Comparison of ENCODE assay signal across 8 mouse cellular contexts in genomic region chr11:113865627-113866026, GRCm38 (mm10).
DNase-seq lines count a peak whose midpoint lies in the region.

No protein-coding gene starts in this region.

- no peak overlapping the region for H3K4me3 ChIP-seq in midbrain, embryonic 10.5 days

- peak; percentile 73 for DNase-seq in WW6 (ENCODE audit: low read depth, low spot score)
- peak; percentile 85 to 86 for DNase-seq in cerebellum, postnatal 36 days
- DNase-seq in frontal cortex, postnatal 36 days (ENCODE audit: low spot score in 2 of 2), result peak; percentile 81 to 85
- DNase-seq in induced T-regulatory cell, adult 2 months (ENCODE audit: low read depth), result peak; percentile 71
- peak; percentile 69 to 88 for DNase-seq in left cerebral cortex, postnatal 10 days (ENCODE audit: extremely low spot score in 1 of 2, low spot score in 2 of 2)
- DNase-seq in midbrain, embryonic 10.5 days (ENCODE audit: low spot score), result peak; percentile 91
- peak; percentile 96 for DNase-seq in right cerebral cortex, postnatal 4 days
- DNase-seq in yolk sac, embryonic 10.5 days (ENCODE audit: low spot score), result peak; percentile 80

- peaks cover 10% of the 10 kb centered on the region; the same call in 1 of the 2 replicates for H3K36me3 ChIP-seq in midbrain, embryonic 10.5 days

- 0 out of 2 replicates have a peak, but pooled peaks cover 8% of the 10 kb centered on the region for H3K27me3 ChIP-seq in midbrain, embryonic 10.5 days (ENCODE audit: low read depth, poor library complexity, severe bottlenecking)

- intact Hi-C loops in left cerebral cortex, postnatal 10 days (cut with DNase I), result loop anchor here (2.0 to 5.0 kb wide), 2 partner anchors 201 to 772 kb away; partner anchors contain the start of gene Sdk2

- peaks cover 11% of the 10 kb centered on the region for H3K4me1 ChIP-seq in midbrain, embryonic 10.5 days

- peak overlapping the region; percentile 63; the same call in 1 of the 2 replicates for H3K27ac ChIP-seq in midbrain, embryonic 10.5 days (replicated peaks)

- H3K9me3 ChIP-seq in midbrain, embryonic 10.5 days (replicated peaks), result no peaks in the 10 kb centered on the region

- 33% methylated on average over 8 of the region's 8 CpGs for WGBS in midbrain, embryonic 10.5 days
